Mouse (Mus musculus): ENCODE measurements around the gene Gbe1. TPM values are rescaled to one million over a fixed set of nuclear protein-coding genes. Genes with fewer than 3 reads are reported as not detected.

Gene Gbe1
- polyA plus RNA-seq, 1 experiment from 2014 or later, result 20.0 TPM

GRCm38 (mm10) chr16:70350011-70350410 lies 36.3 kb downstream of the Gbe1 start:
- TF ChIP-seq CTCF (IDR thresholded peaks at IDR 0.05), result no peak
- peak; percentile 40; the same call in 1 of the 2 replicates for TF ChIP-seq EP300 (IDR thresholded peaks at IDR 0.05)
- no peak for ATAC-seq

GRCm38 (mm10) chr16:70351641-70352280 lies 38.0 kb downstream of the Gbe1 start:
- Histone ChIP-seq H3K27me3 (replicated peaks; ENCODE audit: insufficient read depth, low read length) (no peaks in the 10 kb centered on the region), H3K9ac (replicated peaks; ENCODE audit: low read depth) (no peak overlapping the region), H3K9me3 (ENCODE audit: low read length) (no peaks in the 10 kb centered on the region), H3K4me2 (replicated peaks; ENCODE audit: low read depth, low read length) (peak overlapping the region; percentile 14; the same call in 1 of the 2 replicates), H3K27ac (ENCODE audit: low read length) (peak overlapping the region; percentile 59), H3K36me3 (ENCODE audit: insufficient read depth, low read length) (no peaks in the 10 kb centered on the region), H3K4me1 (ENCODE audit: insufficient read depth, low read depth, low read length) (no peaks in the 10 kb centered on the region), H3K4me3 (ENCODE audit: low read depth, low read length) (no peak overlapping the region)
- DNase-seq (ENCODE audit: low spot score) (peak; percentile 84), ATAC-seq (peak; percentile 73)
- 27% methylated on average over 11 of the region's 11 CpGs for WGBS
- TF ChIP-seq EP300 (IDR thresholded peaks at IDR 0.05) (0 out of 2 replicates have a peak, but pooled peaks have one; percentile 24), CTCF (IDR thresholded peaks at IDR 0.05) (no peak)

More at GRCm38 (mm10) chr16:70350011-70350410, 36.3 kb downstream of the Gbe1 start:
- Histone ChIP-seq H3K4me3 (ENCODE audit: low read depth, low read length) (no peak overlapping the region), H3K9me3 (ENCODE audit: low read length) (no peaks in the 10 kb centered on the region), H3K27me3 (replicated peaks; ENCODE audit: insufficient read depth, low read length) (no peaks in the 10 kb centered on the region), H3K36me3 (ENCODE audit: insufficient read depth, low read length) (no peaks in the 10 kb centered on the region), H3K27ac (ENCODE audit: low read length) (no peak overlapping the region), H3K4me2 (replicated peaks; ENCODE audit: low read depth, low read length) (no peak overlapping the region), H3K9ac (replicated peaks; ENCODE audit: low read depth) (no peak overlapping the region), H3K4me1 (ENCODE audit: insufficient read depth, low read depth, low read length) (no peaks in the 10 kb centered on the region)
- peak; percentile 61 for DNase-seq (ENCODE audit: low spot score)
- 46% methylated on average over 8 of the region's 8 CpGs for WGBS

DNA sequence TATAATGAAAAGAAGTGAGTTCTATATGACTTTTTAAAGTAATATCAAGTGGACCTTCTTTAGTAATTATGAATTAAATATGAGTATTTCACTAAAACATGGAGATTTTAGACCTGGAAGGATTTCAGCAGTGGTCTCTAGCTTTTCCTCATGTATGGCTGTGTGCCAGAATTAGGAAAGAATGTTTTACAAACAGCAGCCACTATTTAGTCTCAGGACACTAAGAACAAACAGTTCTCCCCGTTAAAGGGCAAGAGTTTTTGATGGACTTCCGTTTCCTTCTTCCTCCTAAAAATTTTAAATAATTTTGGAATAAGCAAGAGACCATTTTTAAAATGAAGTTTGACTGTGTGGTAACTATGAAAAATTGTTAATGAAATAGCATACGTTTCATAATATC lies 38.8 kb downstream of the Gbe1 start:
- Histone ChIP-seq H3K4me1 (ENCODE audit: insufficient read depth, low read depth, low read length) (no peaks in the 10 kb centered on the region), H3K9ac (replicated peaks; ENCODE audit: low read depth) (no peak overlapping the region), H3K27me3 (replicated peaks; ENCODE audit: insufficient read depth, low read length) (no peaks in the 10 kb centered on the region), H3K4me3 (ENCODE audit: low read depth, low read length) (no peak overlapping the region), H3K9me3 (ENCODE audit: low read length) (no peaks in the 10 kb centered on the region), H3K36me3 (ENCODE audit: insufficient read depth, low read length) (no peaks in the 10 kb centered on the region), H3K27ac (ENCODE audit: low read length) (no peak overlapping the region), H3K4me2 (replicated peaks; ENCODE audit: low read depth, low read length) (no peak overlapping the region)
- DNase-seq (ENCODE audit: low spot score) (peak; percentile 80), ATAC-seq (peak; percentile 73)
- WGBS, result 15% methylated on average over 3 of the region's 3 CpGs
- TF ChIP-seq EP300 (IDR thresholded peaks at IDR 0.05), result peak; percentile 91
- no peak for TF ChIP-seq CTCF (IDR thresholded peaks at IDR 0.05)

DNA sequence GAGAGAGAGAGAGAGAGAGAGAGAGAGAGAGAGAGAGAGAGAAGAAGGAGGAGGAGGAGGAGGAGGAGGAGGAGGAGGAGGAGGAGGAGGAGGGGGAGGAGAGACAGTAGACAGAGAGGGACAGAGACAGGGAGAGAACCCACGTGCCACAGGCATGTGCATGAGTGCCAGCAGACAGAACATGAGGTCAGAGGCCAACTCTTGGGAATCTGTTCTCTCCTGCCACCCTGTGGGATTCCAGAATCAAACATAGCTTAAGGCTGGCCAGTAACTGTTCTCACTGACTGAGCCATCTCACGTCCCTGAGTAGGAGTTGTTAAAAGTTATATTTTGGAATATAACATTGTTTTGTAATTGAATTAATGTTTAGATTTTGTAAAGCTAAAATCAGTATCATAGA lies 39.3 kb downstream of the Gbe1 start:
- 19% methylated on average over 2 of the region's 2 CpGs for WGBS
- DNase-seq (ENCODE audit: low spot score) (peak; percentile 83), ATAC-seq (peak; percentile 91)
- no peak overlapping the region for H3K4me2 ChIP-seq (replicated peaks; ENCODE audit: low read depth, low read length)
- H3K36me3 ChIP-seq (ENCODE audit: insufficient read depth, low read length), result no peaks in the 10 kb centered on the region
- no peak for TF ChIP-seq EP300 (IDR thresholded peaks at IDR 0.05)
- TF ChIP-seq CTCF (IDR thresholded peaks at IDR 0.05), result peak; percentile 66
- H3K9ac ChIP-seq (replicated peaks; ENCODE audit: low read depth), result no peak overlapping the region
- H3K27ac ChIP-seq (ENCODE audit: low read length), result no peak overlapping the region
- no peaks in the 10 kb centered on the region for H3K27me3 ChIP-seq (replicated peaks; ENCODE audit: insufficient read depth, low read length)
- no peak overlapping the region for H3K4me3 ChIP-seq (ENCODE audit: low read depth, low read length)
- no peaks in the 10 kb centered on the region for H3K4me1 ChIP-seq (ENCODE audit: insufficient read depth, low read depth, low read length)
- no peaks in the 10 kb centered on the region for H3K9me3 ChIP-seq (ENCODE audit: low read length)

DNA sequence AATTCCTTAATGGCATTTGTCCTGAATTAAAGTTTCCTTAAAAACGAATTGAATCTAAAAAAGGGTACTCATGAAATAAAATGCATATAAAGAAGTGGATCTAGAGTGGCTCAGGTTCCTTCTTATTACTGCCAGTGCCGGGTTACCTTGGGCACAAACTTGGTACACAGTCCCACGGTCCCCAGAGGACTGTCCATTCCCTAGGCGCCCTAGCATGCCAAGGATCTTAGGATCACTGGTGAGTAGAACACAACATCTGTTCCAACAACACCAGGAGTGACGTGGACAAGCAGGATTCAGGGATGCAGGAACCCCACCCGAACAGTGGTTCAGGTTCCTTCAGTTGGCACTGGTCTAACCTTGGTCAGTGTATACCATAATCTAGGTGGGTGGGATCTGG lies 44.6 kb downstream of the Gbe1 start:
- no peak for TF ChIP-seq EP300 (IDR thresholded peaks at IDR 0.05)
- no peak for TF ChIP-seq CTCF (IDR thresholded peaks at IDR 0.05)
- H3K9me3 ChIP-seq (ENCODE audit: low read length), result no peaks in the 10 kb centered on the region; the same call in 1 of the 2 replicates
- no peaks in the 10 kb centered on the region for H3K4me1 ChIP-seq (ENCODE audit: insufficient read depth, low read depth, low read length)
- H3K27ac ChIP-seq (ENCODE audit: low read length), result no peak overlapping the region
- H3K4me2 ChIP-seq (replicated peaks; ENCODE audit: low read depth, low read length), result no peak overlapping the region
- no peak for DNase-seq (ENCODE audit: low spot score)
- no peaks in the 10 kb centered on the region for H3K27me3 ChIP-seq (replicated peaks; ENCODE audit: insufficient read depth, low read length)
- H3K9ac ChIP-seq (replicated peaks; ENCODE audit: low read depth), result no peak overlapping the region
- H3K36me3 ChIP-seq (ENCODE audit: insufficient read depth, low read length), result no peaks in the 10 kb centered on the region
- no peak for ATAC-seq
- H3K4me3 ChIP-seq (ENCODE audit: low read depth, low read length), result no peak overlapping the region
- WGBS, result 93% methylated on average over 6 of the region's 6 CpGs

DNA sequence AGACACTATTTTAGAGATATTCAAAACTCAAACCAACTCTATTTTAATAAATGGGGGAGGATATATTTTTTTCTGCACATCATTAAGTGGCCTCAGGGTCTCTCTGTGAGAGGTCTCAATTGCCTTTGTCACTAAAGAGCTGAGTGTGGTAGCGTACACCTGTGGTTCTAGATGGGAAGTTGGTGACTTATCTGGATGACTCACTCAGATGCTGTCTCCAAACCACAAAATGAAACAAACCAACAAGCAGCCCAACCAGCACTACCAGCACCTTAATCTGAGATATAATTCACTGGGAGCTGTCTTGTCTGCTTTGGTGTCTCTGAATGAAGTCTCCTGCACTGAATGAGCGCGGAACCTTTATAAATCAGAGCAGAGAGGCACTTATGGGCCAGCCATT lies 51.5 kb downstream of the Gbe1 start:
- Histone ChIP-seq H3K9me3 (ENCODE audit: low read length) (no peaks in the 10 kb centered on the region; the same call in 1 of the 2 replicates), H3K9ac (replicated peaks; ENCODE audit: low read depth) (no peak overlapping the region), H3K4me3 (ENCODE audit: low read depth, low read length) (no peak overlapping the region), H3K4me1 (ENCODE audit: insufficient read depth, low read depth, low read length) (no peaks in the 10 kb centered on the region), H3K27ac (ENCODE audit: low read length) (no peak overlapping the region), H3K4me2 (replicated peaks; ENCODE audit: low read depth, low read length) (no peak overlapping the region), H3K36me3 (ENCODE audit: insufficient read depth, low read length) (no peaks in the 10 kb centered on the region), H3K27me3 (replicated peaks; ENCODE audit: insufficient read depth, low read length) (no peaks in the 10 kb centered on the region)
- no peak for DNase-seq (ENCODE audit: low spot score)
- no peak for ATAC-seq
- TF ChIP-seq CTCF (IDR thresholded peaks at IDR 0.05) (no peak), EP300 (IDR thresholded peaks at IDR 0.05) (no peak)
- WGBS, result 93% methylated on average over 3 of the region's 3 CpGs
